Mouse (Mus musculus) brown adipose tissue, adult 24 weeks (tissue): ENCODE data around the gene Olfr557. TPM values are rescaled to one million over a fixed set of nuclear protein-coding genes. Genes with fewer than 3 reads are reported as not detected.
A peak's percentile ranks its signal among the peaks of the same experiment; 100 is the strongest.

Experiments
- H3K27ac ChIP-seq: fragments of 200-500 bp; replicated peaks from 2 replicates; pipeline ENCODE4 v1.5.1; 2012; ENCODE audit warnings: low read depth, mild to moderate bottlenecking, low read length
- H3K4me1 ChIP-seq: fragments of 200-500 bp; 2 replicates; pipeline ENCODE4 v1.6.1; 2012; ENCODE audit warnings: low read length, mixed read lengths; ENCODE audit not compliant: control insufficient read depth, insufficient read depth, insufficient read length
- H3K4me3 ChIP-seq: fragments of 200-500 bp; 2 replicates; pipeline ENCODE4 v1.5.1; 2012; ENCODE audit warnings: low read depth, mild to moderate bottlenecking, low read length, moderate library complexity; ENCODE audit not compliant: insufficient read depth
- polyA plus RNA-seq: library from polyadenylated mRNA; stranded (reverse); fragments of >200 nt; gene quantifications from 2 replicates; pipeline ENCODE4 v1.2.4, GENCODE M21; 2012; ENCODE audit not compliant: missing spikeins, insufficient read depth, insufficient read length

Gene Olfr557
- not detected in 2 replicates for polyA plus RNA-seq

DNA sequence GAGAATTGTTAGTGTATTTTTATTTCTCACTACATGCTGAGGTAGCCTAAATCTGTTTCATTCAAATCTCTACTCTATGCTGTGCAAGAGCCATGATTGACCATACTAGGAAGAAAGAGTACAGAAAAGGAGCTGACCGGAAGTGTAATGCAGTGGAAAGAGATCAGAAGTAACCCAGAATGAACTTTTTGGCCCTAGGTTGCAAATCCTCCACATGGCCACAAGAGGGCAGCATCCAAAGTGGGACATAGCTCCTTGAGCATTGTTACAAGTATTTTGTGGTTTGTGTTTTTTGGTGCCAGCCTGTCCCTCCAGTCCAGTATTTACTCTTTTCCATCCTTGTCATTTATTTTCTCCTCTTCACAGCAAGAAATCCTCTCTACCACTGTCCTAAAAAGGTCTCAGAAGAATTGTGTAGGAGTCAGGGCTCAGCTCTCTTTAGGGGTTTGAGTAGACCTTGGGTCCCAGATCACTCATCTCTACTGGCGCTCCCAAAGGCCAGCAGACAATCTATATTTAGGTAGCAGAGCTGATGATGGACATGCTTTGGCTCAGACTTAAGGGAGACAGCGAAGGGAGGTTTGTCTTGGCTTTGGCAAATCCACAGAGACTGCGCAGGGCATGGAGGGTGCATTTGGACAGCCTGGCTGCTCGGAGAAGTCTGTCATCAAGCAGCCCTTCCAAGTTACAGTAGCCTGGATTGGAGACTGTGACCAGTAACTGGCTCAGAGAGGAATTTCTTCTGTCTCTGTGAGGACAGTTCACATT is at the start of gene Olfr557:
Gene Olfr557, plus strand, starts transcription at position 553 of the 768 bp plus-strand sequence.
- Histone ChIP-seq H3K4me1 (no peaks in the 10 kb centered on the region), H3K27ac (no peak within 1 kb of the TSS), H3K4me3 (no peak within 1 kb of the TSS)

DNA sequence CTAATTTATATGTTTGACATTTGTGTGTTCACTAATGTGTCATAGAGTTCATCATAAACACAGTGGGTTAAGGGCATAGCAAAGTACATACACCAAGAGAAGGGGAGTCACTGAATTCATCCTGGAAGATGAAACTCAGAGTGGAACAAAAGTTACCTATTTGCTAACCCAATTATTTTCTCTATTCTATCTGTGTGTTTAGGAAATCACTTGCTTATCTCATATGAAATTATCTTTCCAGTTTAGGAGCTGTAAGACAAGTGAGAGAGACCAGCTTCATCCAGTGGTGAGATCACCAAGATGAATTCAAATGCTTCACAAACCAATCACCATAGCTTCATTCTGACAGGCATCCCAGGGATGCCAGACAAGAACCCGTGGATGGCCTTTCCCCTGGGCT is 37.2 kb upstream of the Olfr557 start, which contains the start of gene Olfr555:
Gene Olfr555, plus strand, starts transcription at position 301 of the 400 bp plus-strand sequence.
- Histone ChIP-seq H3K27ac (no peak within 1 kb of the TSS), H3K4me3 (no peak within 1 kb of the TSS), H3K4me1 (no peaks in the 10 kb centered on the region)

DNA sequence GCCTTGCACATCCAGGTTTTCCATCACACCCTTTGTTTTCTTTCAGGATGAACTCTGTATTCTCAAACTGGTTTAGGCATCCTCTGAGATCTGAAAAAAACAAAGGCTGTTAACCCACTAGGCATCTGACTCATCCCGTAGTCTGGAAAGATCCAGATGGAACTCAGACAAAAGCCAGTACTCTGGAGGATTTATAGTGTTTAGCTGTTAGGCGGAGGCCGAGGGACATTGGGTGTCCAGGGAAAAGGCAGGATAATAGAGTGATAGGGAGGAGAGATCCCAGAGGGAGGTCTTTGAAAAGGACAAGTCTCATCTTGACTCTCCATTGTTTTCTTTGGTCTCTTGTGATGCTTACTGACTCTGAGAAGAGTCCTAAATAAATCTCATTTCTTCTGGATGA is 31.1 kb upstream of the Olfr557 start, which contains the start of gene Olfr556:
Gene Olfr556, plus strand, starts transcription at position 301 of the 400 bp plus-strand sequence.
- no peaks in the 10 kb centered on the region for H3K4me1 ChIP-seq
- H3K27ac ChIP-seq = no peak within 1 kb of the TSS
- H3K4me3 ChIP-seq = no peak within 1 kb of the TSS

DNA sequence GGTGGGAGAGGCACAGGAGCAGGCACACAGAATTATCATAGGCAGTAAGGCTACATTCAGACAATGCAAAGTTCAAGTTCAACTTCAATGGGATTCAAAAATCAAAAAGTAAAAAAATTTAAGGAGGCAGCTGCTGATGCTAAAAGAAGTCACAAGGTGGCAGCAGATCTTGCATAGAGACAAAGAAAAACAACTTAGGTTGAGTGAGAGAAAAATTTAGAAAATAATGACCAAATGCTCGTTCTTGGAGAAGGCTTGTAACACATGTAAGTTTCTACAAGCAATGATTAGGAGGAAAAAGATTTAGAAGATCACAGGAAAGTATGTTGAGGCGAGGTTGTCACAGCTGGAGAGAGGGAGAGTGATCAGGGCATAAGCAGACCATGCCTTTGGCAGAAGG is 30.3 kb upstream of the Olfr557 start:
- Histone ChIP-seq H3K27ac (no peak overlapping the region), H3K4me3 (no peak overlapping the region), H3K4me1 (no peaks in the 10 kb centered on the region)

DNA sequence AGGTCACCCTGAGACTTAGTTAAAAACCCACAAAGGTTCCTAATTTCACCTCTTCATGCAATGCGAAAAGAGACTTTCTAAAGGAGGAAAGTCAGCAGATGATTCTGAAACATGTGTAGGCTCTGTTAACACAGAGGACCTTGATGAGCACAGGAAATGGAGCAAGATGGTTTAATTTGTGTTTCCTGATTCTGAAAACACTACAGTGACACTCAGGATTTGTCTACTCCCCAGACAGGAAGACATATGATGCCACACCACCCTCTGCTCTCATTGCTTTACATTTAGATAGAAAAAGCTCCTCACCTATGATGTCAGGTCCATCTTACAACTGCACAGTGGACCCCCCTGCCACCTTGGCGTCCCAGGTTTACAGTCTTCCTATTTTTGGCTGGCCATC is 19.5 kb upstream of the Olfr557 start:
- no peak overlapping the region for H3K27ac ChIP-seq
- no peak overlapping the region for H3K4me3 ChIP-seq
- no peaks in the 10 kb centered on the region for H3K4me1 ChIP-seq

DNA sequence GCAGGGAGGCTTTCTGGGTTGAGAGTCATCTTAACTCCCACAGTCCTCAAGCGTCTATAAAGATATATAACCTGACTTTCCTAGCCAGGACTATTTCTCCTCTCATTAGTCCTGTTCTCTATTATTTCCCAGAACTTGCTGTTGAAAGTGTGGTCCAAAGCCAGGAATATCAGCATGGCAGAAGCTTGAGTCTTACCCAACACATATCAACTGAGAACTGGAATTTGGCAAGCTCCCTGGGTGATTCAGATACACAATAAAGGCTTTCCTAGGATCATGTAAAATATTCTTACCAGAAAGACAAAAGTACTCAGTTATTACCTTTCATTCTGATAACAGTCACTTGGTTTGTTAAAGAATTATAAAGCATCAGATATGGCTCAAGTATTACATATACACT is 13.8 kb upstream of the Olfr557 start:
- no peaks in the 10 kb centered on the region for H3K4me1 ChIP-seq
- no peak overlapping the region for H3K4me3 ChIP-seq

DNA sequence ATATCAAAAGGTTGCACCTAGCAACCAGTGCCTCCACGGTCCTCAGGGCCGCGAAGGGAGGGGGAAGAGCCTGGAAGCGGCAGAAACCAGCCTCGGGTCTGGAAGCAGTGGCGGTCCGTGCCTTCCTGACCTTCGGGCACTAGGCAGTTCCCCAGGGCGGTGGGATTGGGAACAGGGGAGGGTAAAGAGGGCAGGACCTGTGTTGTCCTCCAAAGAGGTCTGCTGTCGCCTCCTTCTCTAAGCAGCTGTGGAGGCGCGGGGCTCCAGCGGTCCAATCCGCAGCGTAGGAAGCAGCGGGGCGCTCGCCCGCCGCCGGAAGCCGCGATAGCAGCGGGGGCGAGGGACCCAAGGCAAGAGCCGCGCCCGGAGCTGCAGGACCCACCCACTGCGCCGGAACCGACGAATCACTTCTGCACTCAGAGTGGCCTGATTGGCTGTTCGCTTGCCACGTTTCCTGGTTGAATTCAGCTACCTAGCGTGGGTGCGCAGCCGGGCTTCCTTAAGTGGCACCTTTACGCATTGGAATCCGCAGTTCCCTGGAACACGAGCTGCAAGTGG is 8.7 kb upstream of the Olfr557 start, which contains the start of gene Trim68:
Gene Trim68, minus strand, starts transcription at position 384 of the 558 bp plus-strand sequence.
- Histone ChIP-seq H3K4me1 (no peaks in the 10 kb centered on the region), H3K4me3 (peak within 1 kb of the TSS; percentile 86), H3K27ac (peak within 1 kb of the TSS; percentile 68)

More for the DNA sequence above, 13.8 kb upstream of the Olfr557 start:
- no peak overlapping the region for H3K27ac ChIP-seq

DNA sequence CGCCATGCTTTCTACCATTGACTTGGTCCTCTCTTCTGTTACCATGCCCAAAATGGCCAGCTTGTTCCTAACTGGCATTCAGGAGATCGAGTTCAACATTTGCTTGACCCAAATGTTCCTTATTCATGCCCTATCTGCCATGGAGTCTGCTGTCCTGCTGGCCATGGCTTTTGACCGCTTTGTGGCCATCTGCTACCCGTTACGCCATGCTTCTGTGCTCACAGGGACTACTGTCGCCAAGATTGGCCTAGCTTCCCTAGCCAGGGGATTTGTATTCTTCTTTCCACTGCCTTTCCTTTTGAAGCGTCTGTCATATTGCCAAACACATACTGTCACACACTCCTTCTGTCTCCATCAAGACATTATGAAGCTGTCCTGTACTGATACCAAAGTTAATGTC is 2.8 kb downstream of the Olfr557 start:
- Histone ChIP-seq H3K4me3 (no peak overlapping the region), H3K4me1 (no peaks in the 10 kb centered on the region)

DNA sequence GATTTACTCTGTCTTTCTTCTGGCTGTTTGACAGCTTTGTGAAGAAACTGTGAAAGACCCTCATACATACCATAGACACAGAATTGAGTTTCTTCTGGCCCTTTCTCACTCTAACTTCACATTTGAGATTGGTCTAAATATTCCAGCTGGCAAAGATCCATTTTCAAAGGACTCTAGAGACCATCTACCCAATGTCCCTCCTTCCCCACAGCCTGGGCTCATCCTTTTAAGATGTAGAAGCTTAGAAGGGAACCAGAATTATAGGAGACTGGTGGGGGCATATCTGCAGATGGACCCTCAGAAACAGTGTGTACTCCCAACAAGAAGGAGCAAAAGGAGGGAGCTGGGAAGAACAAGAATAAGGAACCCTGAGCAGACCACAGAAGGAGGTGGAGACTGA is 6.2 kb downstream of the Olfr557 start, which contains the start of gene Olfr558:
Gene Olfr558, plus strand, starts transcription at position 301 of the 400 bp plus-strand sequence.
- peak within 1 kb of the TSS; percentile 30 for H3K4me3 ChIP-seq
- H3K27ac ChIP-seq = no peak within 1 kb of the TSS
- no peaks in the 10 kb centered on the region; the same call in 1 of the 2 replicates for H3K4me1 ChIP-seq

More for the DNA sequence above, 2.8 kb downstream of the Olfr557 start:
- H3K27ac ChIP-seq = no peak overlapping the region

DNA sequence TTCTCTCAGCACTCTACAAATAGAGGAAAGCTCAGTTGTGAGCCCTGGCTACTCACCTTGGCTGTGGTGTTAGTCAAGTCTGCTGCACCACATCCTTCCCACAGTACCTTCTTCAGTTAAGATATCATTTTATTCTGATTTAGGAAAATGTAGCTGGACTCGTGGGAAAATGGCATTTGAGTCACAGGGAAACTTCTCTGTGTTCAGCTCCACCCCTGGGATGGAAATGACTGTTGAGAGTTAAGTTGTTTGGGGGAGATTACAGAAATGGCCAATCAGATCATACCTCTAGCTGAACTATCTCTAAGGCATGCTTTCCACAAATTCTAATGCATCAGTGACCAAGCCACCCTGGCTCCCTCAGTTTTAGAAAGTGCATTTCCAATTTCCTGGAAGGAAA is 23.3 kb downstream of the Olfr557 start, which contains the start of gene Olfr33:
Gene Olfr33, minus strand, starts transcription at position 101 of the 400 bp plus-strand sequence.
- H3K4me3 ChIP-seq = no peak within 1 kb of the TSS

DNA sequence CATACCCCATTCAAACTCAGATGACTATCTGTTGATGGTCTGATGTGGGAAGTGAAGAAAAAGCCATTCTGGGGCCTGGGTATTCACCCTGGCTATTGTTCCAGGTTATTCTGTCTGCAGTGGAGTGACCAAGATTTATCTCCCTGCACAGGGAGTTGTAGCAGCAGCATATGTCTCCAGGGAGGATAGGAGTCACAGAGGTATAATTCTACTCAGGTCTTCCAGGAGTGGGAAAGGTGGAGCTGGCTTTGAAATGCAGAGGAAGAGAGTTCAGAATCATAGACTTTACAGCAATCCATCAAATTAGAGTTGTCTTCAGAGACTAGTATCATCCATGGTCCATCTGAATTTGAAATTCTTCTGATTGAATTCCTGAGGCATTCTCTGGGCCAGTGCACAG is 31.7 kb downstream of the Olfr557 start, which contains the start of gene Olfr559:
Gene Olfr559, minus strand, starts transcription at position 101 of the 400 bp plus-strand sequence.
- H3K4me1 ChIP-seq = no peaks in the 10 kb centered on the region
- H3K27ac ChIP-seq = no peak within 1 kb of the TSS
- no peak within 1 kb of the TSS for H3K4me3 ChIP-seq

More for the DNA sequence above, 23.3 kb downstream of the Olfr557 start, which contains the start of gene Olfr33:
- Histone ChIP-seq H3K4me1 (no peaks in the 10 kb centered on the region), H3K27ac (no peak within 1 kb of the TSS)

DNA sequence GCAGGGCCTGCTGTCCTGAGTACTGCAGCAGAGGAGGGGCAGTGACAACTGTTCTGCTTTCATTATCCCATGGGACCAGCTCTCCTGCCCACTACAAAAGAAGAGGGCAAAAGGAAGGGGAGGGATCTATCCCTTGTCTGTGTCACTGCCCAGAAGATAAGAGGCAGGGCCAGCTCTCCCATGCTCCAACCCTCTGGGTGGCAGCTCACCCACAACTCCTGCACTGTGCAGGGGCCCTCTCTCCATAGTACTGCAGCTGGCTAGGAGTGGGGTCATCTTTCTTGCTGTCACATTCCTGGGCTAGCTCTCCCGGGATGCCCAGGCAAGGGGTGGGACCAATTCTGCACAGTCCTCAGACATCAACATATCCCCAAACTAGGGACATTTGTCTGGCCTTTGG is 38.1 kb downstream of the Olfr557 start:
- no peak overlapping the region for H3K27ac ChIP-seq
- H3K4me1 ChIP-seq = no peaks in the 10 kb centered on the region
- H3K4me3 ChIP-seq = no peak overlapping the region

DNA sequence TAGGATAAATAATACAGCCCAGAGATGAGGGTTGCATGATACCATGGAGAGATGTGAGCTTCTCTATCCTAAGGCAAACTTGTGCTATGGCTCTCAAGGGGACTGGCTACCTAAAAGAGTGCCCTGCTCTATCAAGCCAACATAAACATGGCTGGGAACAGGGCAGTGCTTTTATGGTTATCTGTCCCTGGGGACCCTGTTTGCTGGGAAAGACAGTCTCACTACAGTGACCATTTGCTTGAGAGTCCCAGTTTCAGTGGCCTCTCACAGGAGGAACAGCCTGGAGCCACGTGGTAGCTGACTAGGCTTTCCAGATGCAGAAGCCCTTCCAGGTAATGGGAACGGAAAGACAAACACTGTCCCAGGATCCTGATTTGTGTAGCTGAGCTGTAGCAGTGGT is 42.0 kb downstream of the Olfr557 start:
- no peaks in the 10 kb centered on the region for H3K4me1 ChIP-seq
- H3K27ac ChIP-seq = no peak overlapping the region
- H3K4me3 ChIP-seq = no peak overlapping the region
